Comparison of ENCODE assay signal across 8 mouse cellular contexts in genomic region chr16:11176884-11177244, GRCm38 (mm10). TPM values are rescaled to one million over a fixed set of nuclear protein-coding genes. Genes with fewer than 3 reads are reported as not detected.
DNase-seq lines count a peak whose midpoint lies in the region; ATAC-seq and TF ChIP-seq lines count a peak whose summit lies in the region.

No protein-coding gene starts in this region.

- H3K27me3 ChIP-seq in lung, embryonic 14.5 days (ENCODE audit: insufficient read depth, low read length): no peaks in the 10 kb centered on the region
- peaks cover 9% of the 10 kb centered on the region; the same call in 1 of the 2 replicates for H3K27me3 ChIP-seq in limb, embryonic 10.5 days (ENCODE audit: low read depth, poor library complexity, severe bottlenecking)
- 0 out of 2 replicates have a peak, but pooled peaks cover 2% of the 10 kb centered on the region for H3K27me3 ChIP-seq in neural tube, embryonic 15.5 days (replicated peaks)

- 3% methylated on average over 4 of the region's 4 CpGs for WGBS in lung, embryonic 14.5 days
- 5% methylated on average over 4 of the region's 4 CpGs for WGBS in limb, embryonic 10.5 days
- WGBS in neural tube, embryonic 15.5 days: 4% methylated on average over 4 of the region's 4 CpGs

- peak overlapping the region; percentile 96 for H3K4me3 ChIP-seq in lung, embryonic 14.5 days (ENCODE audit: low read depth, low read length)
- peak overlapping the region; percentile 68 for H3K4me3 ChIP-seq in embryonic fibroblast, embryonic 13.5 days (ENCODE audit: insufficient read depth, low read length)
- peak overlapping the region; percentile 92 for H3K4me3 ChIP-seq in limb, embryonic 10.5 days
- peak overlapping the region; percentile 86 for H3K4me3 ChIP-seq in neural tube, embryonic 15.5 days (replicated peaks)

- DNase-seq in lung, embryonic 14.5 days: no peak
- no peak for DNase-seq in lung, postnatal 4 days
- DNase-seq in limb, embryonic 10.5 days (ENCODE audit: low spot score): no peak
- no peak for DNase-seq in ovary, adult 18-20 months (ENCODE audit: low spot score)
- DNase-seq in adrenal gland, adult 8-10 months: no peak
- DNase-seq in ovary, postnatal 10 days (ENCODE audit: low spot score): no peak

- H3K4me2 ChIP-seq in lung, embryonic 14.5 days: peak overlapping the region; percentile 83
- H3K4me2 ChIP-seq in neural tube, embryonic 15.5 days: peak overlapping the region; percentile 83

- peak overlapping the region; percentile 83 for H3K9ac ChIP-seq in lung, embryonic 14.5 days
- H3K9ac ChIP-seq in neural tube, embryonic 15.5 days (replicated peaks): peak overlapping the region; percentile 86

- H3K36me3 ChIP-seq in lung, embryonic 14.5 days (ENCODE audit: insufficient read depth): no peaks in the 10 kb centered on the region
- H3K36me3 ChIP-seq in limb, embryonic 10.5 days: no peaks in the 10 kb centered on the region
- H3K36me3 ChIP-seq in neural tube, embryonic 15.5 days: no peaks in the 10 kb centered on the region

- no peak for TF ChIP-seq POLR2A in embryonic fibroblast, embryonic 13.5 days (IDR thresholded peaks at IDR 0.05; ENCODE audit: low read depth, low read length)

- TF ChIP-seq CTCF in lung, embryonic 14.5 days (IDR thresholded peaks at IDR 0.05; ENCODE audit: low read depth): no peak
- TF ChIP-seq CTCF in embryonic fibroblast, embryonic 13.5 days (IDR thresholded peaks at IDR 0.05; ENCODE audit: borderline replicate concordance, insufficient read depth, low read length): no peak

- no peaks in the 10 kb centered on the region for H3K9me3 ChIP-seq in lung, embryonic 14.5 days (ENCODE audit: low read depth, low read length)
- no peaks in the 10 kb centered on the region for H3K9me3 ChIP-seq in limb, embryonic 10.5 days (replicated peaks)
- no peaks in the 10 kb centered on the region for H3K9me3 ChIP-seq in neural tube, embryonic 15.5 days (replicated peaks)

- ATAC-seq in lung, embryonic 14.5 days (ENCODE audit: insufficient read depth): no peak
- ATAC-seq in neural tube, embryonic 15.5 days (ENCODE audit: low FRiP score): no peak

- no peak overlapping the region for H3K27ac ChIP-seq in lung, embryonic 14.5 days (ENCODE audit: low read depth)
- peak overlapping the region; percentile 87 for H3K27ac ChIP-seq in embryonic fibroblast, embryonic 13.5 days (ENCODE audit: insufficient read depth, low read length)
- H3K27ac ChIP-seq in limb, embryonic 10.5 days: no peak overlapping the region
- peak overlapping the region; percentile 91 for H3K27ac ChIP-seq in neural tube, embryonic 15.5 days (replicated peaks)

- H3K4me1 ChIP-seq in lung, embryonic 14.5 days (ENCODE audit: insufficient read depth): peaks cover 4% of the 10 kb centered on the region; the same call in 1 of the 2 replicates
- peaks cover 4% of the 10 kb centered on the region for H3K4me1 ChIP-seq in embryonic fibroblast, embryonic 13.5 days (ENCODE audit: control insufficient read depth, insufficient read depth, low read length)
- peaks cover 20% of the 10 kb centered on the region for H3K4me1 ChIP-seq in limb, embryonic 10.5 days
- peaks cover 24% of the 10 kb centered on the region for H3K4me1 ChIP-seq in neural tube, embryonic 15.5 days

RNA-seq across cellular contexts. Expression of gene Zc3h7a, which starts 0.7 kb away (rescaled TPM):
- polyA plus RNA-seq in lung, embryonic 14.5 days (2014; fragmentation: Nextera tagmentation; extraction: Ambion mirVana): 95.8 and 96.9 TPM in 2 replicates
- 147 and 159 TPM in 2 replicates for polyA plus RNA-seq in embryonic fibroblast, embryonic 13.5 days (2011; ENCODE audit: insufficient read length, low read depth, missing spikeins)
- 61.9 and 71.3 TPM in 2 replicates for polyA plus RNA-seq in limb, embryonic 10.5 days (2016; fragmentation: Nextera tagmentation; extraction: Ambion mirVana)
- polyA plus RNA-seq in neural tube, embryonic 15.5 days (2015; fragmentation: Nextera tagmentation; extraction: Ambion mirVana): 72.7 and 73.4 TPM in 2 replicates
- total RNA-seq in adrenal gland, adult 8-10 months (2022): 100 to 1,000 TPM in 2 of 4 experiments, 10 to 100 TPM in 2; 62.7 to 123 (median 96.4) TPM

RNA-seq across cellular contexts. Expression of gene Rsl1d1, which starts 26.3 kb away (rescaled TPM):
- polyA plus RNA-seq in lung, embryonic 14.5 days (2014; fragmentation: Nextera tagmentation; extraction: Ambion mirVana): 193 and 202 TPM in 2 replicates
- 190 and 238 TPM in 2 replicates for polyA plus RNA-seq in embryonic fibroblast, embryonic 13.5 days (2011; ENCODE audit: insufficient read length, low read depth, missing spikeins)
- polyA plus RNA-seq in limb, embryonic 10.5 days (2016; fragmentation: Nextera tagmentation; extraction: Ambion mirVana): 278 and 326 TPM in 2 replicates
- polyA plus RNA-seq in neural tube, embryonic 15.5 days (2015; fragmentation: Nextera tagmentation; extraction: Ambion mirVana): 119 and 140 TPM in 2 replicates
- 10 to 100 TPM; 70.7 to 71.9 (median 71.3) TPM for total RNA-seq in adrenal gland, adult 8-10 months (2022)

RNA-seq across cellular contexts. Expression of gene Txndc11, which starts 42.4 kb away (rescaled TPM):
- polyA plus RNA-seq in lung, embryonic 14.5 days (2014; fragmentation: Nextera tagmentation; extraction: Ambion mirVana): 38.2 and 38.8 TPM in 2 replicates
- polyA plus RNA-seq in embryonic fibroblast, embryonic 13.5 days (2011; ENCODE audit: insufficient read length, low read depth, missing spikeins): 26.6 and 27.1 TPM in 2 replicates
- polyA plus RNA-seq in limb, embryonic 10.5 days (2016; fragmentation: Nextera tagmentation; extraction: Ambion mirVana): 27.9 and 33.4 TPM in 2 replicates
- polyA plus RNA-seq in neural tube, embryonic 15.5 days (2015; fragmentation: Nextera tagmentation; extraction: Ambion mirVana): 28.7 and 29.3 TPM in 2 replicates
- 10 to 100 TPM; 41.3 to 57.6 (median 46.8) TPM for total RNA-seq in adrenal gland, adult 8-10 months (2022)

Comparison
In these comparisons a context has a peak if more than half of its experiments do, and no peak if none do; other contexts are left out.
1. H3K27ac ChIP-seq: peak in embryonic fibroblast, embryonic 13.5 days (single experiment) and neural tube, embryonic 15.5 days (single experiment); none in lung, embryonic 14.5 days (single experiment) and limb, embryonic 10.5 days (single experiment).
2. Peak in every context shown above with its lines, with median percentiles within 50 percentile points of each other: H3K4me3 ChIP-seq.